Mouse (Mus musculus) embryonic fibroblast, embryonic 13.5 days (primary cell): ENCODE data around the gene Gm38431. TPM values are rescaled to one million over a fixed set of nuclear protein-coding genes. Genes with fewer than 3 reads are reported as not detected.

Source experiments
- H3K27ac ChIP-seq: 2 replicates; pipeline ENCODE4 v1.5.1; 2012; ENCODE audit warnings: low read length, control low read depth, inconsistent platforms; ENCODE audit not compliant: insufficient read depth
- H3K4me1 ChIP-seq: 2 replicates; pipeline ENCODE4 v1.6.1; 2011; ENCODE audit warnings: low read length; ENCODE audit not compliant: control insufficient read depth, insufficient read depth
- H3K4me3 ChIP-seq: 2 replicates; pipeline ENCODE4 v1.5.1; 2011; ENCODE audit warnings: mild to moderate bottlenecking, control low read depth, low read length; ENCODE audit not compliant: insufficient read depth
- CTCF ChIP-seq: IDR thresholded peaks from 2 replicates; pipeline ENCODE4 v1.5.1; 2011; ENCODE audit warnings: mild to moderate bottlenecking, control low read depth, low read length, moderate library complexity, borderline replicate concordance; ENCODE audit not compliant: insufficient read depth
- POLR2A ChIP-seq: IDR thresholded peaks from 2 replicates; pipeline ENCODE4 v1.6.1; 2011; ENCODE audit warnings: low read depth, mild to moderate bottlenecking, control low read depth, low read length, moderate library complexity
- polyA plus RNA-seq: library from polyadenylated mRNA; stranded (reverse); fragments of >200 nt; gene quantifications from 2 replicates; pipeline ENCODE4 v1.2.4, GENCODE M21; 2011; ENCODE audit warnings: low read depth; ENCODE audit not compliant: missing spikeins, insufficient read length

Gm38431 gene
- polyA plus RNA-seq, 1 experiment: 5.2 TPM

- TF ChIP-seq POLR2A (no peak), CTCF (no peak; the same call in 1 of the 2 replicates)
- H3K27ac ChIP-seq: no peak overlapping the region
- no peaks in the 10 kb centered on the region for H3K4me1 ChIP-seq
- no peak overlapping the region for H3K4me3 ChIP-seq
Observed at GRCm38 (mm10) chr9:21022726-21023125, 69.1 kb downstream of the Gm38431 start.

GRCm38 (mm10) chr9:21022288-21022687 is 69.5 kb downstream of the Gm38431 start:
- TF ChIP-seq POLR2A (no peak), CTCF (no peak)
- Histone ChIP-seq H3K27ac (no peak overlapping the region), H3K4me3 (no peak overlapping the region)

DNA sequence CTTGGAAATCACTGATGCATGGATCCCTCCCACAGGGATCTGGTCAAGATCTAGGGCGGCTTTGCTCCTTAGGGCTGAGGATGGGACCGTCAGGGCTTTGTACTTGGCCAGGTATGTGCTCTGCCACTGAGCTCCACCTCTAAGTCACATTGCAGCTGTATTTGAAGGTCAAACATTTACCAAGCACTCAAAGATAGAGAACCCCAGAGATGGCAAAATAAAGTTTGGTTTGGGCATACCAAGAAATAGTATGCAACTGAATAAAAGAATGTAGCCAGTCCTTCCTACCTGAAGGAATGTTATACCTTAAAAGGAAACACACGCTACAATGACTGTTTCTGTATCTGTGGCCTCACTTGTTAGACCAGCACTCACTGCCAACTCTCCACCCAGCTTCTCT is 70.4 kb downstream of the Gm38431 start:
- no peaks in the 10 kb centered on the region for H3K4me1 ChIP-seq
- TF ChIP-seq CTCF: no peak
- TF ChIP-seq POLR2A: no peak

More at GRCm38 (mm10) chr9:21022288-21022687, 69.5 kb downstream of the Gm38431 start:
- no peaks in the 10 kb centered on the region for H3K4me1 ChIP-seq

GRCm38 (mm10) chr9:21018600-21018999 is 73.2 kb downstream of the Gm38431 start:
- no peak overlapping the region for H3K4me3 ChIP-seq
- H3K4me1 ChIP-seq: no peaks in the 10 kb centered on the region
- no peak overlapping the region for H3K27ac ChIP-seq
- no peak for TF ChIP-seq POLR2A
- no peak for TF ChIP-seq CTCF

More for the DNA sequence above, 70.4 kb downstream of the Gm38431 start:
- no peak overlapping the region for H3K27ac ChIP-seq
- H3K4me3 ChIP-seq: no peak overlapping the region

Other genes with a start within 250 kb of the Gm38431 start
- 14.7 and 25.3 TPM in 2 replicates for gene A230050P20Rik, start 223.4 kb downstream of the Gm38431 start, polyA plus RNA-seq
- 2.9 and 4.9 TPM in 2 replicates for gene Angptl6, start 212.3 kb downstream of the Gm38431 start, polyA plus RNA-seq
- gene Ppan, start 203.8 kb downstream of the Gm38431 start, polyA plus RNA-seq: 31.1 and 34.5 TPM in 2 replicates
- gene Eif3g, start 193.4 kb downstream of the Gm38431 start, polyA plus RNA-seq: 106 and 107 TPM in 2 replicates
- gene Dnmt1, start 132.1 kb downstream of the Gm38431 start, polyA plus RNA-seq: 47.2 and 59.0 TPM in 2 replicates
- 34.0 and 36.2 TPM in 2 replicates for gene S1pr2, start 115.2 kb downstream of the Gm38431 start, polyA plus RNA-seq
- 43.7 and 43.9 TPM in 2 replicates for gene Mrpl4, start 89.3 kb downstream of the Gm38431 start, polyA plus RNA-seq
- gene Icam1, start 76.0 kb downstream of the Gm38431 start, polyA plus RNA-seq: 15.4 and 18.9 TPM in 2 replicates
- gene Icam4, start 62.6 kb downstream of the Gm38431 start, polyA plus RNA-seq: not detected in 2 replicates
- 0.82 and 1.0 TPM in 2 replicates for gene Icam5, start 59.9 kb downstream of the Gm38431 start, polyA plus RNA-seq
- gene Zglp1, start 24.9 kb downstream of the Gm38431 start, polyA plus RNA-seq: not detected in 2 replicates
- gene Gm49373, start 18.9 kb downstream of the Gm38431 start, polyA plus RNA-seq: 0.35 and 0.44 TPM in 2 replicates
- 20.9 and 29.0 TPM in 2 replicates for gene Fdx1l, start 18.4 kb downstream of the Gm38431 start, polyA plus RNA-seq
- gene Raver1, start within 50 bp of the Gm38431 start, polyA plus RNA-seq: 34.2 and 40.8 TPM in 2 replicates
- 11.1 and 15.1 TPM in 2 replicates for gene Tyk2, start 39.2 kb upstream of the Gm38431 start, polyA plus RNA-seq
- gene Cdc37, start 58.0 kb upstream of the Gm38431 start, polyA plus RNA-seq: 142 and 166 TPM in 2 replicates
- gene Pde4a, start 73.7 kb upstream of the Gm38431 start, polyA plus RNA-seq: 14.7 and 20.6 TPM in 2 replicates
- gene Keap1, start 147.4 kb upstream of the Gm38431 start, polyA plus RNA-seq: 23.2 and 27.4 TPM in 2 replicates
- gene S1pr5, start 156.4 kb upstream of the Gm38431 start, polyA plus RNA-seq: not detected in 2 replicates
- 5.3 and 8.2 TPM in 2 replicates for gene Atg4d, start 173.3 kb upstream of the Gm38431 start, polyA plus RNA-seq
- gene Kri1, start 196.0 kb upstream of the Gm38431 start, polyA plus RNA-seq: 24.9 and 28.9 TPM in 2 replicates
- 13.0 and 16.5 TPM in 2 replicates for gene Cdkn2d, start 199.4 kb upstream of the Gm38431 start, polyA plus RNA-seq
- gene Ap1m2, start 220.3 kb upstream of the Gm38431 start, polyA plus RNA-seq: not detected in 2 replicates
- gene Slc44a2, start 228.7 kb upstream of the Gm38431 start, polyA plus RNA-seq: 115 and 125 TPM in 2 replicates